Mouse (Mus musculus) bone marrow, adult 2 months (tissue): ENCODE measurements around the gene Tchp. TPM values are rescaled to one million over a fixed set of nuclear protein-coding genes. Genes with fewer than 3 reads are reported as not detected.

Experiments used
- H3K27ac ChIP-seq: fragments of 200-500 bp; 2 replicates; pipeline ENCODE4 v1.5.1; 2012; ENCODE audit warnings: low read depth, mild to moderate bottlenecking, control low read depth, inconsistent platforms, low read length; ENCODE audit not compliant: control insufficient read depth, poor library complexity, insufficient read depth
- H3K4me1 ChIP-seq: fragments of 200-500 bp; 2 replicates; pipeline ENCODE4 v1.6.1; 2011; ENCODE audit warnings: low read length; ENCODE audit not compliant: control insufficient read depth, insufficient read depth
- H3K4me3 ChIP-seq: fragments of 200-500 bp; replicated peaks from 2 replicates; pipeline ENCODE3; 2011; ENCODE audit warnings: mild to moderate bottlenecking, low read depth, low read length, control low read depth; ENCODE audit not compliant: control insufficient read depth
- CTCF ChIP-seq: fragments of 200-500 bp; IDR thresholded peaks from 2 replicates; pipeline ENCODE4 v1.5.1; 2011; ENCODE audit warnings: low read length, control low read depth; ENCODE audit not compliant: control insufficient read depth, insufficient read depth
- POLR2A ChIP-seq: fragments of 200-500 bp; IDR thresholded peaks from 2 replicates; pipeline ENCODE4 v1.6.1; 2011; ENCODE audit warnings: low read depth, mild to moderate bottlenecking, control low read depth, low read length, borderline replicate concordance; ENCODE audit not compliant: control insufficient read depth
- WGBS: fragments of 180-500 bp; shearing (Covaris S2); methylation state at CpG from one replicate; pipeline ENCODE4 v1.1.7; 2018; 5-methylcytosine and 5-hydroxymethylcytosine counted together
- polyA plus RNA-seq: library from polyadenylated mRNA; stranded (reverse); fragments of >200 nt; gene quantifications from 2 replicates; pipeline ENCODE4 v1.2.4, GENCODE M21; 2011; ENCODE audit warnings: low replicate concordance; ENCODE audit not compliant: missing spikeins, insufficient read depth, insufficient read length

Tchp gene
- polyA plus RNA-seq, 1 experiment, result 23.5 TPM

DNA sequence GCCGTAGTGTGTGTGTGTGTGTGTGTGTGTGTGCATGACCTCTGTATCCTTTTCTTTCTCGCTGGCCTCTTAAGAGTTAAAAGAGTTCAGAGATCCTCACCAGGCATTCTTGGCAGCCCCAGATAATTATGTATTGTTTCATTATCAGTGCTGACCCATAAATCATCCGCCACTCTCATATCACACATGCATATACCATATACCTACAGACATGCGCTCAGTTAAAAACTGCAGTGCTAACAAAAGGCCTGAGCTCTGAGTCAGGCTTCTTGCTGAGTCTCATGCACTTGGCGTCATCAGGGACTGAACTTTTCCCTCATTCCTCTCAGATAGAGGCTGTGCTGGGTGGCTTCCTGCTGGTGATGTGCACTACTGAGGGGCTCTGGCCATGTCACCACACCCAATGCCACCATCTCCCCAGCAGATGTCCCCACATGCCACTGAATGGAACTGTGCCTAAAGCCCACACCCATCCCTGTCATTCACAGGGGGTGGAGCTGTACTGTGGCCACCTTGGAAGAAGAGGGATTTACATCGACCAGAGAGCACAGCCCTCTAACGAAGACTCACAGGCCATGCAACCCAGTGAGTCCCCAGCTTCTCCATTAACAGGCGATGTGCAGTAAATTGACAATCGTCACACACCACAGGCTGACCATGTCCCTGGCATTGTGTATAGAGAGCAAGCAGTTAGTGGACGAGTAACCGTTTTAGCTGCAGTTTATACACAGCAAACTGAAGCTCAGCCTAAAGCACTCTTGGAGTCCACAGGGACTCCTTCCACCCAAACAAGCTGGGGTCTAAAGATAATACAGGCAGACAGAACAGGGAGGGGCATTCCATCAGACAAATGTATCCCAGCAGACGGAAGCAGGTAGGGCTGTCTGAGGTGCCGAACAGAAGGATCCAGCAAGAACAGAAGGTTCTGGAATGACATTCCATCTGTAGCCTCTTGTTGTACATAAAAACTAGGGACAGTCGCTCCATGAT, 4.9 kb upstream of the Tchp start:
- H3K4me3 ChIP-seq, result no peak overlapping the region
- no peak for TF ChIP-seq POLR2A
- peak; percentile 59 for TF ChIP-seq CTCF
- 63% methylated on average over 14 of the region's 14 CpGs for WGBS
- H3K27ac ChIP-seq, result no peak overlapping the region
- peaks cover 2% of the 10 kb centered on the region; the same call in 1 of the 2 replicates for H3K4me1 ChIP-seq

DNA sequence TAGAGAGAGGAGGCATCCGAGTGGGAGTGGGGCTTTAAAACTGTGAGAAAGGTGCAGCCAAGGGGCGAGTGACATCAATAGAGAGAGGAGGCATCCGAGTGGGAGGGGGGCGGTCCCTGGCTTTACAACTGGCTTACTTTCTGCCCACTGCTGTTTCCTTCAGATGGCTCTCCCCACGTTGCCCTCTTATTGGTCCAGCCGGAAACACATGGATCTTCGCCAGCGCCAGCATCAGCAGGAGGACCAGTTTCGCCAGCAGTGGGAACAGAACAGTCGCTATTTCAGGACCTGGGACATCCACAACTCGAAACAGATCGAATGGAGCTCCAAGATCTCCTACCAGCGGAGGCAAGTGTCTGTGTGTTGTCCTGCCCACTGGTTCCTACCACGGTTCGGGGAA, 931 bp downstream of the Tchp start:
- Histone ChIP-seq H3K27ac (no peak overlapping the region), H3K4me1 (peaks cover 2% of the 10 kb centered on the region), H3K4me3 (no peak overlapping the region)
- 57% methylated on average over 15 of the region's 15 CpGs for WGBS
- no peak for TF ChIP-seq CTCF
- no peak for TF ChIP-seq POLR2A

DNA sequence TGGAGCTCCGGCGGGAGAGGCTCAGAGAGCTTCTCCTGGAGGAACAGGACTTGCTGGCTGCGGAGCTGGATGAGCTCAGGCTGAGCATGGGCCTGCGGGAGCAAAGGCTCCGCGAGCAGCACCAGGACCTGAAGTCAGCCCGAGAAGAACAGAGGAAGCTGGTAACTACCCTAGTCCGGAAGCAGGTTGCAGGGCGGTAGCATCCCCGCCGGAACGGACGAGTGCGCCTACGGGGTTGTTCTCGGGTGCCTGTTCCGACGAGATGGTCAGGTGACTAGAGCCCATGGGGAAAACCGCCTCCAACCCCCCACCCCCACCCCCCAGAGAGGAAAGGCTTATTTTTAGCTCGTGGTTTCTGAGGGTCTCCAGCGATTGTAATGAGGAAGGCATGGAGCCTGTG, 1.8 kb downstream of the Tchp start:
- TF ChIP-seq CTCF (no peak), POLR2A (no peak)
- peaks cover 2% of the 10 kb centered on the region for H3K4me1 ChIP-seq
- H3K27ac ChIP-seq, result no peak overlapping the region
- no peak overlapping the region for H3K4me3 ChIP-seq
- 72% methylated on average over 21 of the region's 21 CpGs for WGBS

DNA sequence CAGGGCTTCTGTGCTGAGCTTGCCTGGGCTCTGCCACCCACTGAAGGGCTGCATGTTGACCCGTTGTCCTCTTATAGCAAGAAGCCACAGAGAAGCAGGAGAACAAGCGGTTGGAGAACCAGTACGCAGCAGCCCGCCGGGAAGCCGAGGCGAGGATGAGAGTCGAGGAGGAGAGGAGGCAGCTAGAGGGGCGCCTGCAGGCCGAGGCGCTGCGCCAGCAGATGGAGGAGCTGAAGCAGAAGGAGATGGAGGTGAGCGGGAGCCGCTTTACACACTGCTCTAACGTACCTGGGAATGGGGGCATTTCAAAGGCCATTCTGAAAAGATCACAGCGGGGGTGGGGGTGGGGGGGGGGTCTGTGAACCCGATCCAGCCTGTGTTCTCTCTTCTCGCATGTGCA, 7.0 kb downstream of the Tchp start:
- WGBS, result 94% methylated on average over 18 of the region's 18 CpGs
- H3K4me1 ChIP-seq, result no peaks in the 10 kb centered on the region; the same call in 1 of the 2 replicates
- no peak for TF ChIP-seq POLR2A
- TF ChIP-seq CTCF, result no peak
- H3K27ac ChIP-seq, result no peak overlapping the region
- no peak overlapping the region for H3K4me3 ChIP-seq

DNA sequence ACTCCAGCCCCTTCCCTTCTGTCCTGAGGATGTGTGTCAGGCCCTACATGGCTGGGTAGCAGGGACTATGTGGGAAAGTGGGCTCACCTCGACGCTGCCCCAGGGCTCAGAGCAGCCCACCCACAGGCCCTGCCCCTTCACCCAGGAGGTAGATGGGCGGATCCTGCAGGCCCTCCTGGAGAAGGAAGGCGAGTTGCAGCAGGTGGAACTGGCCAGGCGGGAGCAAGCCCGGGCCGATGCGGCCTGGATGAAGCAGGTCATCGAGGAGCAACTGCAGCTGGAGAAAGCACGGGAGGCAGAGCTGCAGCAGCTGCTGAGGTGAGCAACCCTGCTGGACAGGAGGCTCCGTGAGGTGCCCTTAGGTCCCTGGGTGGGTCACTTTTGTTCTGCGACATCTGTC, 9.7 kb downstream of the Tchp start:
- Histone ChIP-seq H3K4me1 (no peaks in the 10 kb centered on the region; the same call in 1 of the 2 replicates), H3K27ac (no peak overlapping the region), H3K4me3 (no peak overlapping the region)
- 89% methylated on average over 12 of the region's 12 CpGs for WGBS
- no peak for TF ChIP-seq POLR2A
- no peak for TF ChIP-seq CTCF

DNA sequence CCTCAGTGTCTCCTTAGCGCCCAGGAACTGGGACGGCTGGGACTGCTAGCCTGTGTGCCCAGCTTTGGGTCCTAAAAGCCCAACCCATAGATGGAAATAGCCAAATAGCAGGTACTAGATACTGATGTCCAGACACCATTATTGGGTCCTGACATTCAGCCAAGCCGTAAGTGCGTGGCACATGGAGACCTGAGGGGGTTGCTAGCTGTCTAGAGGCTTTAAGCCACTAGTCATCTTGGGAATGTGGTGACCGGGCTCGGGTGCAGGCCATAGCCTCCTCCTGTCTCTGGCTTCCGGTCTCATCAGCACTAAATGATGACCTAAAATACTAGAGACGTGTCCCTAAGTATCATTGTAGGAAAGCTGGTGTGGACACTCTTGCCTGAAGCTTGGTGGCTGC, 10.4 kb downstream of the Tchp start:
- H3K4me1 ChIP-seq, result no peaks in the 10 kb centered on the region; the same call in 1 of the 2 replicates
- TF ChIP-seq POLR2A (no peak), CTCF (no peak)
- 87% methylated on average over 8 of the region's 8 CpGs for WGBS
- H3K4me3 ChIP-seq, result no peak overlapping the region
- H3K27ac ChIP-seq, result no peak overlapping the region

DNA sequence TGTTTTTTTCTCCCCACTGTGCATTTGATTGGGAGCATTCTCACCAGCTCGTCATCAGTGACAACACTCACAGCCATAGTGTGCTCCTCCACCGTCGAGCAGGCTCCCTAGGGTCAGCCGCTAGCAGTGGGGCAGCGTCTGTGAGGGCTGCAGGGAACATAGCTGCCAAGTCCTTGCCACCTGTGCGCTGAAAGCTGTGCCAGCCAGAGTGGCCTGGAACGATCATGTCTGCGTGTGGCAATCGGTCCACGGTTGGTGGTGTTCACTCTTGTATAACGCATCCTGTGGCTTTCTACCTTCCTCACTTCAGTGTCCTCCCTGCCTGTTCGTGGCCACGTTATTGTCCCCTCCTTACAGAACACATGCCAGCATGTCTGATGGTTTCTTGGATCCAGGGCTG, 10.9 kb downstream of the Tchp start:
- H3K4me3 ChIP-seq, result no peak overlapping the region
- TF ChIP-seq POLR2A (no peak), CTCF (no peak)
- 84% methylated on average over 13 of the region's 13 CpGs for WGBS
- no peak overlapping the region for H3K27ac ChIP-seq
- H3K4me1 ChIP-seq, result no peaks in the 10 kb centered on the region

DNA sequence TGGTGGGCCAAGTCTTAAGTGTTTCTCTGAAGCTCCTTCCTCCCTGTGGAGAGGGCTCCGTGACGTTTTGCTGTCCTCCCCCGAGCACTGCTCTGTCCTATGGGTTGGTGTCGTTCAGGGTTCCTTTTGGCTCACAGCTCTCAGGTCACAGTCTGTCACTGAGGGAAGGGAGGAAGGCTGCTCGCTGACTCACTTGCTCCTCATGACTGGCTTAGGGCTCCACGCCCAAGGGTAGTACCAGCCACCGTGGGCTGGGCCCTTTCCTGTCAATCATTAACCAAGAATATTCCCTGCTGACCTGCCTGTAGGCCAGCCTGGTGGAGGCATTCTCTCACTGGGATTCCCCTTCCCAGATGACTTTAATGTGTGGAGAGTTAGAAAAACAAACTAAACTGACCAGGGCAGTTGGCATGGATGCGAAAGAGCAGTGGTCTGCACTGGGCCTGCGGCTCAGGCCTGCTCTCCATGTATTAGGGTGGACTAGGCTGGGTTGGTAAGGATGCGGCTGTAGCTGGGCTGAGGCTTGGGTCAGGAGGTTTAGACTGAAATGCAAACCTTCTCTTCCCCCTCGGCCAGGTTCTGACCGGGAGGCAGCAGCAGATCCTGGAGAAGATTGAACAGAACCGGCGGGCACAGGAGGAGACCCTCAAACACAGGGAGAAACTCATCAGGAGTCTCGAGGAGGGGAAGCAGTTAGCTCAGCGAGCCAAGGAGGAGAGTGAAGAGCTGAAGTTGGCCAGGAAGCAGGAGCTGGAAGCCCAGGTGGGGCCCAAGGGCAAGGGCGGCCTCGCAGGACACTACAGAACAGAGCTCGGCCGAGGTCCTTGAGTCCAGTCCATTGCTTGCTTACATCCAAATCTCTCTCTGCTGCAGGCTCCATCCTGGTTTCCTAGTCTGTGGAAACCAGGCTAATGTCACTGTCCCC, 11.7 kb downstream of the Tchp start:
- no peak for TF ChIP-seq POLR2A
- H3K4me1 ChIP-seq, result no peaks in the 10 kb centered on the region
- H3K27ac ChIP-seq, result no peak overlapping the region
- WGBS, result 88% methylated on average over 20 of the region's 20 CpGs
- H3K4me3 ChIP-seq, result no peak overlapping the region
